Mouse (Mus musculus) cerebellum, postnatal 4 days (tissue): Measurements from ENCODE around the gene Tubb1.

Experiments used
- DNase-seq, 2 experiments: peaks; one replicate each; pipeline ENCODE4 v3.0.0; 2022; ENCODE audit warnings: low spot score in 2 of 2, mixed read lengths in 1 of 2

The Tubb1 gene

GRCm38 (mm10) chr2:174443046-174443445 lies 7.4 kb upstream of the Tubb1 start:
- no peak for DNase-seq

DNA sequence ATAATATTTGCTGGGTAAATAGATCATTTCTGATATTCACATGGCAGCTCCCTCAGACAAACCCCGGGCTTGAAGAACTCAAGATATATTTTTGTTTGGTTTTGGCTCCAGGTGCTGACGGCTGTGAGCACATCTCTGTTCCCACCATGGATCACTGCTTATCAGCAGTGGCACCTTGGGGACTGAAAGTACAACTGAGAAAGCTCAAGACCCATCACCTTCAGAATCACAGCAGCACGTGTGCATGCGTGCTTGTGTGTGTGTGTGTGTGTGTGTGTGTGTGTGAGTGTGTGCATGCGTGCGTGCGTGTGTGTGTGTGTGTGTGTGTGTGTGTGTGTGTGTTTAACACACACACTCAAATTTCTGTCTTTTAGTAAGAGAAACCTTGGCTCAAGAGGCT lies 6.1 kb upstream of the Tubb1 start:
- DNase-seq = no peak

DNA sequence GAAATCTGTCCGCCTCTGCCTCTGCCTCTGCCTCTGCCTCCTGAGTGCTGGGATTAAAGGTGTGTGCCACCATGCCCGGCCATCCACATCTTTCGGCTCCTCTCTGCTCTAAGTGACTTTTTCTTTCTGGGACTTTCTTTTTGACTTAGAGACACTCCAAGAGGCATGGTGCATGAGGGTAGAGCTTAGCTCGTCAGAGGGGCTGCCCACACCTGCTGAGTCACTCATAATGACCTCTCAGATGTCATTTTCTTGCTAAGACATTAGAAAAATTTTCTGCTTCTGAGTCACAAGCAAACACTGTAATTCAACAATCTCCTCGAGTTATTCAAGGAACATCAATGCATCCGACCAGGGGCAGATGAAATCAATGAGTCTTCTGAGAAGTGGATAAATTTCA lies 5.5 kb upstream of the Tubb1 start:
- no peak for DNase-seq

- no peak for DNase-seq
Observed at GRCm38 (mm10) chr2:174446492-174446891, 4.0 kb upstream of the Tubb1 start.

DNA sequence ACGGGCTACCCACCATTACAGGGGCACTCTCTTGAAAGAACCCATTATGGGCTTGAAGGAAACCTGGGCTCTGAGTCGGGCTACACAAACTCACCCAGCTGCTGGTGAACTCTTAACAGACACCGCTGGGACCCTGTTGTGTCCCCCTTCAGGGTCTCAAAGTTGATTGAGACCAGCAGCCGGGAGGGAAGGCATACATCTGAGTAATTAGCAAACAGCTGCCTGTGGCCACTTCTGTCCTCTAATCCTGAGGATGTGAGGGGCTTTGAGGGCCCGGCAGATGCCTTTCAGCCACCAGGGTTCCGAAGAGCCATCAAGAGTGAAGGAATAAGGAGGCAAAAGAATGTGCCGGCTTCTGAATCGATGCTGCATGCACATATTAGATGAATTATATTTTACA lies 3.6 kb upstream of the Tubb1 start:
- no peak for DNase-seq

GRCm38 (mm10) chr2:174448405-174448804 lies 2.1 kb upstream of the Tubb1 start:
- DNase-seq = no peak

- DNase-seq = no peak
Observed at GRCm38 (mm10) chr2:174453681-174454080, 3.2 kb downstream of the Tubb1 start.

DNA sequence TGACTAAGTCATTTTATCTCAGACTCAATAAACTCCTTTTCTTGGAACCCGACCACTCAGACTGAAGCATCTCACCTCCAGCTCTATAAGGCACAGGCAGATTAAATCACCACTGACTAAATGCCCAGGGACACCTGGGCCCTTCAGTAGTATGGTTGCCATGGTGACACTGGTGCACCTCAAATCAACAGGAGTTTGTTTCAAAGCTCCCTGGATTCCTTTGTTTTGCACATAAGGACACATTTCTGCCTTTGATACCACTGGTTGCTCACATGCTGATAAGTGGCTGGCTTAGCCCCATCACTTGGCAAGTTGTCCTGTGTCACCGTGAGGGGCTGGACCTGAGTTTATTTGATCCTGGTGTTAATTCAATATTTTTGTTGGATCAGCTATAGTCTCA lies 8.9 kb downstream of the Tubb1 start:
- no peak for DNase-seq

DNA sequence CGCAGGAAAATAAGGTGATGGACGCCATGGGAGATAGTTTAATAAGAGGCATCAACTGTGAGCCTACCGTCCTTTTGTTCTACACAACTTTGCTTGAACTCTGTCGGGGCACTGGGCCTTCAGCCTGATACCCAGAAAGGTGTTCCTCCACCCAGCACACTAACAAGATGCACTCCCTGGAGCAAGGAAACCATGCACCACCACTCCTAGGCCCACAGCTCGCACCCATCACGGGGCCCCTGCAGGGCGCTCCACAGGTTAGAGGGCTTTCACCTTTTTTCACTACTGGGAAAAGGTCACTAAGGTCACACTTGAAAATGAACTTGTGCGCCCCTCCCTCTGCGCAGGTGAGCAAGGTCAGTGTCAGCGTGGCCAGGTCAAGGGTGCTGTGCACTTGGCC lies 12.9 kb downstream of the Tubb1 start:
- no peak for DNase-seq

DNA sequence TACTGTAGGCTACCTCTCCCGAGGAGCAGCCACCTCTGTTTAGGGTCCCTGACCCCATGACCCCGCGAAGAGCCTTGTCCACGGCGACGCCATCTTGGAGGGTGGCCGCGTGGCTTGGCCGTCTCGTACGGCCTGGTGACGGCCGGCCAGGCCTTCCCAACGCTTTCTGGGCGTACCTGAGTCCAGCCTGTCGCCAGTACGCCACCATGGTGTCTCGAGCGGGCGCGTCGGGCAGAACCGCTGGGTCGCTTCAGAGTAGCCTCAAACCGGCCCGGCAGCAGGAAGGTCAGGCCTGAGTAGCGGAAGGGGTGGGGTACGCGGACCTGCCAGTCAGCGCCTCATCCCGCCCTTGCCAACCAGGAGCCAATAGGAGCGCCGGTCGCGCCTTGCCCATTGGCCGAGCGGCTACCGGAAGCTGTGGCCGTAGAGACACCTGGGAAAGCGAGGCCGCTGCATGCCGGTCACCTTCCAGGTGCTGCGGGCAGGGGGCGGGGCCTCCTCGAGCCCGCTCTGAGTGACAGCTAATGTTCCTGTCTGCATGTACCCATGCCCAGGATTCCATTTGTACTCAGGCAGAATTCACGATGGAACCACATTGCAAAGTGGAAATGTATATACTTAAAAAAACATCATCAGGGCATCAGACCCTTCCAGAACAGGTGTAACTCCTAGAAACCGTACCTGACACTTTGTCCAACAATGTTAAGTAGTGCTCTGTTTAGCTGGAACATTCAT lies 13.5 kb downstream of the Tubb1 start, which contains the start of gene Atp5e:
TSS of gene Atp5e (minus strand) at position 317 of the 735 bp plus-strand sequence.
- peak; percentile 89 to 94 for DNase-seq

DNA sequence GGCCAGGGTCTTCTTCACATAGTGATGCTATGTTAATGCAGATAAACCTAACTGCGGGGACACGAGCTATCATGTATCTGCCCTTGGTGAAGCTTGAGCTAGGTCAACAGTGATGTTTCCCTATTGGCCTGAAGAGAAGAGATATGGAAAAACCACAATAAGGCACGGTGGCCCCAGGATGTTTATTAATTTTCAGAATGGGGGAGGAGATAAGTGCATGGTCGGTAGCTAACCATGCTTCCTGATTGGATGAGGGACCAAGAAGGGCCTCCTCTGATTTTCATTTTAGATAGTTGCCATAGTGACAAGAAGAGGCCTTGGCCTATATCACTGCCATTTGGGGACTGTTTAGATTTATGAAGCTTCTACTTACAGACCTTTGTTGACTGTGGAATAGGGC lies 19.8 kb downstream of the Tubb1 start:
- DNase-seq = no peak

DNA sequence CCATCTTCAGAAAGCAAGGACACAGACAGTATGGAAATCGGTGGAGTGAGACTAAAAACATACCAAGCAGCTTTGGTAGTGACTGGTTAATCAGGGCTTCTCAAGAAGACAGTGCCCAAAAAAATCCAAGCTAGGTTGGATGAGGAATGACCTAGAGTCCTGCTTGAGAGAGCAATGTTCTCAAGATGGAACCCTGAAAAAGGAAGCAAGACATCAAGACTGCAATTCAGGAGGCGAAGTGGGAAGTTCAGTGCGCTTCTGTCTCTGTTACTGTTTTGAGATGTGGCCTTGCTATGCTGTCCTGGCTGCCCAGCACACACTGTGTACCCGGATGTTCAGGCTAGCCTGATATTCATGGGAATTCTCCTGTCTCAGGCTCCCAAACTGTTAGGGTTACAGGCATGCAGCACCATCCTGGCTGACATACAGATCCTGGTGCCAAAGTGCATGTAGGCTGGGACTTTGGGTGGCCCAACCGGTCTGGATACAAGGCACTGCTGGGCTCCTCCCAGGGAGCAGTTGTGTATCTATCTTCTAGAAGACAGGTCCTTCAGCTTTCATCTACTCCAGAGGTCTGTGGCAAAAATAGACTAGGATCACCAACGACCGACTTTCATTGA lies 20.4 kb downstream of the Tubb1 start:
- DNase-seq = no peak

GRCm38 (mm10) chr2:174472407-174472806 lies 21.9 kb downstream of the Tubb1 start:
- DNase-seq = no peak

GRCm38 (mm10) chr2:174472818-174473549 lies 22.5 kb downstream of the Tubb1 start, which contains the start of gene Prelid3b:
Prelid3b (minus strand) TSS chr2:174473081.
- peak; percentile 99 for DNase-seq

GRCm38 (mm10) chr2:174473550-174473927 lies 23.0 kb downstream of the Tubb1 start:
- DNase-seq = no peak

GRCm38 (mm10) chr2:174477543-174478319 lies 27.2 kb downstream of the Tubb1 start:
- DNase-seq = no peak

- no peak for DNase-seq
Observed at GRCm38 (mm10) chr2:174478746-174479145, 28.3 kb downstream of the Tubb1 start.

DNA sequence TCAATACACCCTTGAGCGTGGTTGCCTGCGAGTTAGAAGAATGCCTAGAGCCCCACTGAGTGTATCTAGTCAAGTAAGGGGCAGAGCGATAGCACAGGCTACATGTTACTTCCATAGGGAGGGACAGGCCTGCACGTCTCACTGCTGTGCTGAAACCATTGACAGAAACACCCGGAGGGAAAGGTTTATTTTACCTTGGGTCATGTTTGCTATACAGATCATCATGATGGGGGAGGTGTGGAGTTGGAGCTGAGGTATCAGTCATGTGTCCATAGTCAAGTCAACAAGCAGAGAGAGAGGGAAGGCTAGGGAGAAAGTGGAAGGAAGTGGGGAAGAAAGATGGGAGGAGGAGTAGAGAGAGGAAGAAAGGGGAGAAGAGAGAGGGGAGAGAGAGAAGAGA lies 36.5 kb downstream of the Tubb1 start:
- DNase-seq = no peak

DNA sequence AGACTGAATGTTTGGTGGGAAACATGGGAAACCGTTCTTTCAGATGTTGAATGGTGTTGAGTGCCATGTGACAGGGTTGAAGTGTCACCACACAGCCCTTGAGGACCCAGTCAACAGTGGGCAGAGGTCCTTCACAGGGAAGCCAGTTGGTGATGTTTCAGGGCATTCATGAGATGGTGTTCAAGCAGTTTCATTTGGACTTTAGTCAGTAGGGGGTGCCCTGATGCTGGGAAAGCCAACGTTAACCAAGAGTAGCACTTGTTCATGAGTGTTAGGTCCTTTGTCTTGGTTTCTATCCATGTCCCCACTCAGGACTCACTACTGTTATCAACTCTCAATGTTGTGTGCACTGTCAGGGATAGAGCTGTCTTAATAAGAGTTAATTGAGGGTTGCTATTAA lies 42.4 kb downstream of the Tubb1 start:
- no peak for DNase-seq

GRCm38 (mm10) chr2:174500814-174501503 lies 50.5 kb downstream of the Tubb1 start:
- DNase-seq = no peak

GRCm38 (mm10) chr2:174501517-174501916 lies 51.0 kb downstream of the Tubb1 start:
- no peak for DNase-seq
